In the genomic region with DNA sequence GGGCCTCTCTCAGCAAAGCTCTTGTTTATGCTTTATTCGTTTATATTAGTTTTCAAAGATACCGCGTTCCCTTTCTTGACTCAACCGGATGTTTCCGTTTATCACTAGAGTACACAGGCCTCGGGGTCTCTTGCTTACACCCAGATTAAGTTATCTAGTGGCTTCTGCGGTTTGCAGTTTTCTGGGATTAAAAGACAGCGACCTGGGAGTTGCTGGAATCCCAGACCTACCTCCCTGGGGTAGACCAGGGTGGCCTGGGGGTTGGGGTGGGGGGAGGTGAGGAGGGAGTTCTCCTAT, we compare ENCODE assay signal across 7 mouse cellular contexts. TPM values are rescaled to one million over a fixed set of nuclear protein-coding genes. Genes with fewer than 3 reads are reported as not detected.
DNase-seq lines count a peak whose midpoint lies in the region; ATAC-seq and TF ChIP-seq lines count a peak whose summit lies in the region.

No protein-coding gene starts in this region.

- peaks cover 6% of the 10 kb centered on the region; the same call in 1 of the 2 replicates for H3K4me1 ChIP-seq in lung, embryonic 16.5 days (replicated peaks; ENCODE audit: control insufficient read depth, insufficient read depth, low read length)
- peaks cover 12% of the 10 kb centered on the region; the same call in 1 of the 2 replicates for H3K4me1 ChIP-seq in forebrain, embryonic 13.5 days
- H3K4me1 ChIP-seq in limb, embryonic 14.5 days (ENCODE audit: control insufficient read depth, insufficient read depth, low read length): peaks cover 4% of the 10 kb centered on the region; the same call in 1 of the 2 replicates
- no peaks in the 10 kb centered on the region for H3K4me1 ChIP-seq in olfactory bulb, adult 2 months (ENCODE audit: control insufficient read depth, insufficient read depth, low read length)

- H3K9me3 ChIP-seq in lung, embryonic 16.5 days (ENCODE audit: control insufficient read depth, low read length): no peaks in the 10 kb centered on the region; the same call in 1 of the 2 replicates
- no peaks in the 10 kb centered on the region; the same call in 1 of the 2 replicates for H3K9me3 ChIP-seq in forebrain, embryonic 13.5 days (replicated peaks)
- H3K9me3 ChIP-seq in limb, embryonic 14.5 days (ENCODE audit: control insufficient read depth, low read length): no peaks in the 10 kb centered on the region

- H3K9ac ChIP-seq in lung, embryonic 16.5 days (ENCODE audit: low read length): peak overlapping the region; percentile 84
- H3K9ac ChIP-seq in forebrain, embryonic 13.5 days: peak overlapping the region; percentile 83; the same call in 1 of the 2 replicates
- H3K9ac ChIP-seq in limb, embryonic 14.5 days (ENCODE audit: low read depth, low read length, severe bottlenecking): peak overlapping the region; percentile 80; the same call in 1 of the 2 replicates

- no peak for ATAC-seq in lung, embryonic 16.5 days (ENCODE audit: low read depth)
- ATAC-seq in forebrain, embryonic 13.5 days: no peak
- no peak for ATAC-seq in limb, embryonic 14.5 days (ENCODE audit: low FRiP score, low read depth)

- DNase-seq in lung, postnatal 36 days: no peak
- DNase-seq in limb, embryonic 14.5 days (ENCODE audit: low spot score): no peak
- DNase-seq in natural killer cell, adult 2 months (ENCODE audit: low spot score in 2 of 2): no peak
- no peak for DNase-seq in gastrocnemius, postnatal 25 days

- no peak for TF ChIP-seq CTCF in olfactory bulb, adult 2 months (IDR thresholded peaks at IDR 0.05; ENCODE audit: insufficient read depth, low read depth, low read length)

- H3K27ac ChIP-seq in lung, embryonic 16.5 days (ENCODE audit: low read length): peak overlapping the region; percentile 81; the same call in 1 of the 2 replicates
- no peak overlapping the region for H3K27ac ChIP-seq in forebrain, embryonic 13.5 days
- H3K27ac ChIP-seq in limb, embryonic 14.5 days (replicated peaks; ENCODE audit: low read depth, low read length): no peak overlapping the region
- no peak overlapping the region for H3K27ac ChIP-seq in olfactory bulb, adult 2 months (ENCODE audit: insufficient read depth, low read depth, low read length)

- peak overlapping the region; percentile 98 for H3K4me2 ChIP-seq in lung, embryonic 16.5 days (ENCODE audit: low read depth, low read length)
- peak overlapping the region; percentile 100 for H3K4me2 ChIP-seq in forebrain, embryonic 13.5 days
- H3K4me2 ChIP-seq in limb, embryonic 14.5 days (replicated peaks; ENCODE audit: low read depth, low read length, severe bottlenecking): peak overlapping the region; percentile 98

- no peaks in the 10 kb centered on the region for H3K36me3 ChIP-seq in lung, embryonic 16.5 days (ENCODE audit: control insufficient read depth, insufficient read depth, low read length)
- peaks cover 3% of the 10 kb centered on the region; the same call in 1 of the 2 replicates for H3K36me3 ChIP-seq in forebrain, embryonic 13.5 days (ENCODE audit: poor library complexity, severe bottlenecking)
- H3K36me3 ChIP-seq in limb, embryonic 14.5 days (ENCODE audit: control insufficient read depth, insufficient read depth, low read length): no peaks in the 10 kb centered on the region

- H3K27me3 ChIP-seq in lung, embryonic 16.5 days (ENCODE audit: control insufficient read depth, insufficient read depth, low read depth, low read length): no peaks in the 10 kb centered on the region
- H3K27me3 ChIP-seq in forebrain, embryonic 13.5 days: no peaks in the 10 kb centered on the region
- H3K27me3 ChIP-seq in limb, embryonic 14.5 days (ENCODE audit: control insufficient read depth, insufficient read depth, low read length): no peaks in the 10 kb centered on the region

- WGBS in lung, embryonic 16.5 days: 4% methylated on average over 8 of the region's 8 CpGs
- 4% methylated on average over 8 of the region's 8 CpGs for WGBS in forebrain, embryonic 13.5 days
- WGBS in limb, embryonic 14.5 days: 6% methylated on average over 8 of the region's 8 CpGs
- WGBS in olfactory bulb, adult 2 months: 22% methylated on average over 8 of the region's 8 CpGs

- H3K4me3 ChIP-seq in lung, embryonic 16.5 days (ENCODE audit: low read length): peak overlapping the region; percentile 78
- peak overlapping the region; percentile 73 for H3K4me3 ChIP-seq in forebrain, embryonic 13.5 days
- peak overlapping the region; percentile 73 for H3K4me3 ChIP-seq in limb, embryonic 14.5 days (replicated peaks; ENCODE audit: low read length)
- peak overlapping the region; percentile 87 for H3K4me3 ChIP-seq in olfactory bulb, adult 2 months (ENCODE audit: insufficient read depth, low read depth, low read length)

- no peak for TF ChIP-seq POLR2A in limb, embryonic 14.5 days (IDR thresholded peaks at IDR 0.05; ENCODE audit: borderline replicate concordance, extremely low read depth, insufficient read depth, insufficient read length)
- no peak for TF ChIP-seq POLR2A in olfactory bulb, adult 2 months (IDR thresholded peaks at IDR 0.05; ENCODE audit: insufficient read depth, low read depth, low read length)

RNA-seq across cellular contexts. Expression of a gene that starts 0.7 kb away (rescaled TPM):
- 3.6 and 4.0 TPM in 2 replicates for polyA plus RNA-seq in lung, embryonic 16.5 days (2015; fragmentation: Nextera tagmentation; extraction: Ambion mirVana)
- 6.1 and 6.8 TPM in 2 replicates for polyA plus RNA-seq in forebrain, embryonic 13.5 days (2015; fragmentation: Nextera tagmentation; extraction: Ambion mirVana)
- polyA plus RNA-seq in limb, embryonic 14.5 days (2012; rRNA removed): 13.0 and 15.8 TPM in 2 replicates
- polyA plus RNA-seq in limb, embryonic 14.5 days (2014; fragmentation: Nextera tagmentation; extraction: Ambion mirVana): 9.5 and 10.8 TPM in 2 replicates
- polyA plus RNA-seq in olfactory bulb, adult 2 months (2012; ENCODE audit: insufficient read depth, insufficient read length, low replicate concordance, missing spikeins): not detected in 2 replicates
- 1 to 10 TPM; 1.6 to 4.0 TPM for total RNA-seq in gastrocnemius, postnatal 25 days (2021)
